Mouse (Mus musculus): ENCODE results near the gene Sapcd2.

DNA sequence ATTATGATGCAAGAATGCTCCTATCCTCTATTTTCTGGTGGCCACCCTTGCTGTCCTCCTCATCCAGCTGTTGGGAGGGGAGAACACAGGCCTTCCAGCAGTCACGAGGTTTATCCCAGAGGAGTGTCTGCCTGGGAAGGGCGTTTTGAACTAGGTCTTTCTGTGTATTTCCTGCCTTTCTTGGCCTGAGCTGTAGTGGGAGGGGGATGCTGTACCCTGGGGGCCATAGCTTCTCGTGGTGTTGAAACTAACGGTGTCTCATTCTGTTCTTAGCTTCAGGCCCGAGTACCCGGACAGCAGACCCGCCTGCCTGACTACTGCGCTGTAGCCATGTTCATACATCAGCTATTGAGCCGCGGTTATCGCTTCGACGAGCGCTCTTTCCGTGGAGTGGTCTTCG is 28.2 kb downstream of the Sapcd2 start:
- TF ChIP-seq CTCF (conservative IDR thresholded peaks at IDR 0.05; ENCODE audit: insufficient read depth, insufficient read length, low read depth, low read length): no peak
- TF ChIP-seq POLR2A (IDR thresholded peaks at IDR 0.05; ENCODE audit: low read depth, low read length): no peak

Measured in kidney, adult 2 months (tissue).